Comparison of ENCODE assay signal across 8 mouse cellular contexts in the genomic region with DNA sequence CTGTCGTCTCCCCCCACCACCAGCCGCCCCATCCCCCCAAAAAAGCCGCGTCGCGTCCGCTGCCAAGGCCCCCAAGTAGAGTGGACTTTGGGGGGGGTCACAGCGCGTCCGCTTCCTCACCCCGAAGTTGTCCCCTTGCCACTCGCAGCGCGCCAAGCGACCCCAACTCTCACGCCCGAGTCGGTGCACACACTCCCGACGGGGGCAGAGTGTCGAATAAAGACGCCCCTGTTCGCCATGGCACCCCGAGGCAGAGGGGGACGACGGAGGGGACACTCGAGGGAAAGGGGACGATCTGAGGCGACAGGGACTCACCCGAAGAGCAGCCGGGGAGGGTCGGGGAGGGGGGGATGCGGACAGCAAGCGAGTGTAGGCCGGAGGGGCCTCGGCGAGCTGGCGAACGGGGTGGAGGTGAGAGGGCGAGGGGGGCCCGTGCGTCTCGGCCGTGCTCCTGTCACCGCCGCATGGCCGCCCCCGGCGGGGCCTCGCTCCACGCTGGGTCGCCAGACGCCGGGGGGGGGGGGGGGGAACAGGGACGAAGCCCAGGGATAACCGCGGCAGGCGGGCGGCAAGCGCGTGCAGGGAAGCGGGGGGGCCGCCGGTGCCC. TPM values are rescaled to one million over a fixed set of nuclear protein-coding genes. Genes with fewer than 3 reads are reported as not detected.
DNase-seq lines count a peak whose midpoint lies in the region; ATAC-seq and TF ChIP-seq lines count a peak whose summit lies in the region.

No protein-coding gene starts in this region.

- peaks cover 5% of the 10 kb centered on the region for H3K4me1 ChIP-seq in heart, adult 2 months (ENCODE audit: control insufficient read depth, insufficient read depth, low read length)
- peaks cover 2 to 8% of the 10 kb centered on the region in 2 experiments; a peak in 2 of 4 replicates for H3K4me1 ChIP-seq in ES-E14 (ENCODE audit: control insufficient read depth in 2 of 2, insufficient read depth in 2 of 2, low read length in 2 of 2, poor library complexity in 1 of 2)
- peaks cover 40% of the 10 kb centered on the region for H3K4me1 ChIP-seq in embryonic facial prominence, embryonic 13.5 days
- peaks cover 33% of the 10 kb centered on the region for H3K4me1 ChIP-seq in hindbrain, embryonic 14.5 days (replicated peaks; ENCODE audit: control insufficient read depth, insufficient read depth, low read length)
- peaks cover 23% of the 10 kb centered on the region for H3K4me1 ChIP-seq in lung, embryonic 16.5 days (replicated peaks; ENCODE audit: control insufficient read depth, insufficient read depth, low read length)
- peaks cover 4% of the 10 kb centered on the region for H3K4me1 ChIP-seq in spleen, adult 2 months (ENCODE audit: control insufficient read depth, insufficient read depth, insufficient read length)

- H3K27ac ChIP-seq in heart, adult 2 months: peak overlapping the region; percentile 97
- peak overlapping the region; percentile 96 for H3K27ac ChIP-seq in ES-E14 (ENCODE audit: insufficient read depth, low read depth, low read length, poor library complexity, severe bottlenecking)
- peak overlapping the region; percentile 100 for H3K27ac ChIP-seq in embryonic facial prominence, embryonic 13.5 days
- peak overlapping the region; percentile 100 for H3K27ac ChIP-seq in hindbrain, embryonic 14.5 days
- H3K27ac ChIP-seq in lung, embryonic 16.5 days (ENCODE audit: low read length): peak overlapping the region; percentile 98
- H3K27ac ChIP-seq in spleen, adult 2 months (ENCODE audit: insufficient read depth, low read length): peak overlapping the region; percentile 96

- 0 out of 2 replicates have a peak, but pooled peaks cover 2% of the 10 kb centered on the region for H3K79me2 ChIP-seq in heart, adult 2 months (replicated peaks; ENCODE audit: control insufficient read depth, insufficient read depth, low read length)

- TF ChIP-seq POLR2A in heart, adult 2 months (IDR thresholded peaks at IDR 0.05; ENCODE audit: insufficient read depth, low read depth, low read length): no peak
- TF ChIP-seq POLR2A in spleen, adult 2 months (IDR thresholded peaks at IDR 0.05; ENCODE audit: low read depth, low read length): no peak

- no peak for TF ChIP-seq CTCF in heart, adult 2 months (IDR thresholded peaks at IDR 0.05)
- TF ChIP-seq CTCF in spleen, adult 2 months (IDR thresholded peaks at IDR 0.05; ENCODE audit: extremely low read depth, insufficient read depth, insufficient read length, insufficient replicate concordance): no peak

- H3K9ac ChIP-seq in heart, adult 2 months (ENCODE audit: low read depth, low read length): peak overlapping the region; percentile 98
- peak overlapping the region; percentile 90 for H3K9ac ChIP-seq in ES-E14 (ENCODE audit: insufficient read depth, low read depth, low read length, poor library complexity, severe bottlenecking)
- H3K9ac ChIP-seq in embryonic facial prominence, embryonic 13.5 days: peak overlapping the region; percentile 99
- H3K9ac ChIP-seq in hindbrain, embryonic 14.5 days: peak overlapping the region; percentile 99
- H3K9ac ChIP-seq in lung, embryonic 16.5 days (ENCODE audit: low read length): peak overlapping the region; percentile 92

- H3K4me2 ChIP-seq in embryonic facial prominence, embryonic 13.5 days: peak overlapping the region; percentile 78
- peak overlapping the region; percentile 67 for H3K4me2 ChIP-seq in hindbrain, embryonic 14.5 days (replicated peaks)
- peak overlapping the region; percentile 64 for H3K4me2 ChIP-seq in lung, embryonic 16.5 days (ENCODE audit: low read depth, low read length)

- in situ Hi-C loops in ES-E14 (cut with MboI; ENCODE audit: low sequenced_read_pairs in 2 of 2, unreplicated experiment in 2 of 2): no loop called here

- TF ChIP-seq EP300 in heart, adult 2 months (IDR thresholded peaks at IDR 0.05; ENCODE audit: insufficient read depth, low read depth, low read length): no peak

- H3K9me3 ChIP-seq in ES-E14 (ENCODE audit: control insufficient read depth, insufficient read depth, low read depth, low read length): no peaks in the 10 kb centered on the region
- H3K9me3 ChIP-seq in embryonic facial prominence, embryonic 13.5 days: no peaks in the 10 kb centered on the region
- no peaks in the 10 kb centered on the region for H3K9me3 ChIP-seq in hindbrain, embryonic 14.5 days (ENCODE audit: control insufficient read depth, low read length)
- H3K9me3 ChIP-seq in lung, embryonic 16.5 days (ENCODE audit: control insufficient read depth, low read length): no peaks in the 10 kb centered on the region

- DNase-seq in heart, adult 2 months: peak in 1 of 2 experiments; percentile 80
- DNase-seq in heart, postnatal 25 days (ENCODE audit: low spot score): no peak
- DNase-seq in ES-E14 (ENCODE audit: low read depth, low spot score): no peak
- DNase-seq in hindbrain, embryonic 14.5 days (ENCODE audit: low spot score): no peak
- DNase-seq in spleen, adult 2 months (ENCODE audit: low read depth in 1 of 2, low spot score in 2 of 2): peak in 1 of 2 experiments; percentile 19
- DNase-seq in adrenal gland, adult (ENCODE audit: inconsistent age in 2 of 2, low spot score in 1 of 2): no peak

- intact Hi-C loops in heart, adult 2 months (cut with DNase I): no loop called here
- intact Hi-C loops in heart, postnatal 25 days (cut with DNase I): loop anchor here (5.0 to 10.0 kb wide), 3 partner anchors 42 to 219 kb away; a partner anchor contains a TSS

- H3K27me3 ChIP-seq in heart, adult 2 months (ENCODE audit: control insufficient read depth, insufficient read depth, low read length): no peaks in the 10 kb centered on the region
- H3K27me3 ChIP-seq in embryonic facial prominence, embryonic 13.5 days: no peaks in the 10 kb centered on the region
- no peaks in the 10 kb centered on the region for H3K27me3 ChIP-seq in hindbrain, embryonic 14.5 days (ENCODE audit: control insufficient read depth, insufficient read depth, low read length)
- no peaks in the 10 kb centered on the region for H3K27me3 ChIP-seq in lung, embryonic 16.5 days (ENCODE audit: control insufficient read depth, insufficient read depth, low read depth, low read length)
- no peaks in the 10 kb centered on the region for H3K27me3 ChIP-seq in spleen, adult 2 months (ENCODE audit: control insufficient read depth, insufficient read depth, low read length)

- 1% methylated on average over 47 of the region's 64 CpGs for WGBS in heart, adult 2 months
- under 1% methylated on average over 59 of the region's 64 CpGs for WGBS in embryonic facial prominence, embryonic 13.5 days
- 2% methylated on average over 33 of the region's 64 CpGs for whole genome bisulfite sequencing in hindbrain, embryonic 14.5 days
- under 1% methylated on average over 30 of the region's 64 CpGs for WGBS in lung, embryonic 16.5 days
- WGBS in spleen, adult 2 months: 2% methylated on average over 57 of the region's 64 CpGs

- peak; percentile 15 for ATAC-seq in embryonic facial prominence, embryonic 13.5 days (ENCODE audit: insufficient number of reproducible peaks, insufficient read depth, low FRiP score, low TSS enrichment, low read depth)
- peak; percentile 47 for ATAC-seq in hindbrain, embryonic 14.5 days (ENCODE audit: low FRiP score)
- ATAC-seq in lung, embryonic 16.5 days (ENCODE audit: low read depth): peak; percentile 39

- H3K4me3 ChIP-seq in heart, adult 2 months: peak overlapping the region; percentile 87
- peak overlapping the region; percentile 84 to 95 for H3K4me3 ChIP-seq in ES-E14 (ENCODE audit: insufficient read depth in 1 of 2, low read depth in 1 of 2, low read length in 2 of 2, poor library complexity in 1 of 2, severe bottlenecking in 1 of 2)
- H3K4me3 ChIP-seq in embryonic facial prominence, embryonic 13.5 days: peak overlapping the region; percentile 82
- peak overlapping the region; percentile 84 for H3K4me3 ChIP-seq in hindbrain, embryonic 14.5 days (replicated peaks; ENCODE audit: low read length)
- peak overlapping the region; percentile 68 for H3K4me3 ChIP-seq in lung, embryonic 16.5 days (ENCODE audit: low read length)
- H3K4me3 ChIP-seq in spleen, adult 2 months (ENCODE audit: extremely low read depth, insufficient read depth, insufficient read length): peak overlapping the region; percentile 97

- H3K36me3 ChIP-seq in heart, adult 2 months (ENCODE audit: control insufficient read depth, insufficient read depth, low read length): peaks cover 2% of the 10 kb centered on the region
- peaks cover 7% of the 10 kb centered on the region for H3K36me3 ChIP-seq in ES-E14 (ENCODE audit: control insufficient read depth, insufficient read depth, low read length, poor library complexity, severe bottlenecking)
- H3K36me3 ChIP-seq in embryonic facial prominence, embryonic 13.5 days: peaks cover 17% of the 10 kb centered on the region
- peaks cover 24% of the 10 kb centered on the region for H3K36me3 ChIP-seq in hindbrain, embryonic 14.5 days (replicated peaks; ENCODE audit: control insufficient read depth, insufficient read depth)
- H3K36me3 ChIP-seq in lung, embryonic 16.5 days (ENCODE audit: control insufficient read depth, insufficient read depth, low read length): peaks cover 11% of the 10 kb centered on the region
- H3K36me3 ChIP-seq in spleen, adult 2 months (ENCODE audit: control insufficient read depth, insufficient read depth, low read length): 0 out of 2 replicates have a peak, but pooled peaks cover 1% of the 10 kb centered on the region

TF ChIP-seq in ES-E14, 5 proteins besides CTCF, POLR2A, EP300 and RAD21:
- TF ChIP-seq ZNF384 (IDR thresholded peaks at IDR 0.05; ENCODE audit: low read depth, low read length) (no peak), MAFK (IDR thresholded peaks at IDR 0.05; ENCODE audit: insufficient read depth, low read depth, low read length) (no peak), ZC3H11A (IDR thresholded peaks at IDR 0.05; ENCODE audit: borderline replicate concordance, low read depth, low read length) (no peak), CHD2 (IDR thresholded peaks at IDR 0.05; ENCODE audit: low read depth, low read length) (no peak), HCFC1 (IDR thresholded peaks at IDR 0.05; ENCODE audit: borderline replicate concordance, insufficient read depth, low read length) (no peak)

RNA-seq across cellular contexts. Expression of a gene that starts 0.4 kb away (rescaled TPM):
- total RNA-seq in heart, adult 2 months (2021): 100 to 1,000 TPM; 187 to 210 TPM
- 67.8 and 87.4 TPM in 2 replicates for polyA plus RNA-seq in heart, adult 2 months (2012; rRNA removed)
- total RNA-seq in heart, postnatal 25 days (2021): 100 to 1,000 TPM; 194 to 218 TPM
- 64.3 and 81.0 TPM in 2 replicates for total RNA-seq in ES-E14 (2012; rRNA removed)
- polyA plus RNA-seq in embryonic facial prominence, embryonic 13.5 days (2015; fragmentation: Nextera tagmentation; extraction: Ambion mirVana): 225 and 236 TPM in 2 replicates
- polyA plus RNA-seq in hindbrain, embryonic 14.5 days (2014; fragmentation: Nextera tagmentation; extraction: Ambion mirVana): 126 TPM in 2 replicates
- 165 and 170 TPM in 2 replicates for polyA plus RNA-seq in lung, embryonic 16.5 days (2015; fragmentation: Nextera tagmentation; extraction: Ambion mirVana)
- polyA plus RNA-seq in spleen, adult 2 months (2012; rRNA removed): 44.7 and 48.2 TPM in 2 replicates
